Comparison of ENCODE assay signal across 8 mouse cellular contexts in the genomic region with DNA sequence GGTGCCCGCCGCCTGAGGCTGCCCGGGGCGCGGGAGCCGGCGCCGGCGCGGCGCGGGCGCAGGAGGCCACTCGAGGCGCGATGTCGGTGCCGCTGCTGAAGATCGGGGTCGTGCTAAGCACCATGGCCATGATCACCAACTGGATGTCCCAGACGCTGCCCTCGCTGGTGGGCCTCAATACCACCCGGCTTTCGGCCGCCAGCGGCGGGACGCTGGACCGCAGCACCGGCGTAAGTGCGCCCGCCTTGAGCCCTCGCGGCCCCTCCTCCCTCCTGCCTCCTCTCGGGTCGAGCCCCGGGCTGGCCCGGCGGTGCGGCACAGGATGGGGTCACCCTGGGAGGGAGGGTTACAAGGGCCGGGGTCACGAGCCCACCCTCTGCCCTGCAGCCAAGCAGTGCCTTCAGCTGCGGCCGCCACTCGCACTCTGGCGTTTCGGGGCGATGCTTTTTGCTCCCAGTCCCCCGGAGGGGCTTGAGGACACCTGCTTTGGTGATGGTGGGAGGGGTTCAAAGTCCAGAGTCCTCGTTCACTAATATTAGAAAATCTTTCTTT. TPM values are rescaled to one million over a fixed set of nuclear protein-coding genes. Genes with fewer than 3 reads are reported as not detected.
DNase-seq lines count a peak whose midpoint lies in the region; ATAC-seq and TF ChIP-seq lines count a peak whose summit lies in the region.

No protein-coding gene starts in this region.

- no peak for TF ChIP-seq POLR2A in small intestine, adult 2 months (IDR thresholded peaks at IDR 0.05; ENCODE audit: low read depth, low read length)

- H3K36me3 ChIP-seq in embryonic facial prominence, embryonic 10.5 days (replicated peaks), result no peaks in the 10 kb centered on the region; the same call in 1 of the 2 replicates
- H3K36me3 ChIP-seq in liver, embryonic 14.5 days (replicated peaks; ENCODE audit: control insufficient read depth, insufficient read depth, low read depth), result no peaks in the 10 kb centered on the region
- no peaks in the 10 kb centered on the region for H3K36me3 ChIP-seq in small intestine, adult 2 months (ENCODE audit: control insufficient read depth, insufficient read depth, low read length)

- H3K27me3 ChIP-seq in embryonic facial prominence, embryonic 10.5 days (replicated peaks; ENCODE audit: low read depth, poor library complexity, severe bottlenecking), result peaks cover 41% of the 10 kb centered on the region
- peaks cover 39% of the 10 kb centered on the region for H3K27me3 ChIP-seq in liver, embryonic 14.5 days (ENCODE audit: control insufficient read depth, insufficient read depth, low read length)
- H3K27me3 ChIP-seq in small intestine, adult 2 months (ENCODE audit: control insufficient read depth, insufficient read depth, low read length), result peaks cover 21% of the 10 kb centered on the region

- peak overlapping the region; percentile 75 for H3K4me3 ChIP-seq in embryonic facial prominence, embryonic 10.5 days
- H3K4me3 ChIP-seq in liver, embryonic 14.5 days (ENCODE audit: insufficient read depth in 1 of 2, low read depth in 2 of 2, low read length in 2 of 2), result peak overlapping the region; percentile 18 to 50
- H3K4me3 ChIP-seq in small intestine, adult 2 months (ENCODE audit: low read depth, low read length), result peak overlapping the region; percentile 67

- no peaks in the 10 kb centered on the region for H3K9me3 ChIP-seq in embryonic facial prominence, embryonic 10.5 days
- H3K9me3 ChIP-seq in liver, embryonic 14.5 days (ENCODE audit: control insufficient read depth, low read length), result no peaks in the 10 kb centered on the region

- peak overlapping the region; percentile 78 for H3K27ac ChIP-seq in embryonic facial prominence, embryonic 10.5 days (replicated peaks)
- no peak overlapping the region for H3K27ac ChIP-seq in liver, embryonic 14.5 days
- H3K27ac ChIP-seq in small intestine, adult 2 months (ENCODE audit: insufficient read depth, low read depth, low read length), result no peak overlapping the region

- peak; percentile 23 for DNase-seq in urinary bladder, postnatal 25 days (ENCODE audit: low spot score)
- DNase-seq in urinary bladder, postnatal 36 days (ENCODE audit: low spot score in 2 of 2), result no peak
- DNase-seq in embryonic facial prominence, embryonic 10.5 days (ENCODE audit: low spot score), result peak; percentile 63
- DNase-seq in heart, postnatal 36 days, result peak; percentile 32 to 38
- DNase-seq in liver, embryonic 14.5 days (ENCODE audit: low read depth in 3 of 3, low spot score in 3 of 3), result no peak
- no peak for DNase-seq in spleen, postnatal 36 days (ENCODE audit: low spot score in 2 of 2)
- no peak for DNase-seq in thymus, postnatal 10 days (ENCODE audit: low spot score in 2 of 2)

- ATAC-seq in liver, embryonic 14.5 days (ENCODE audit: insufficient read depth), result no peak

- intact Hi-C loops in heart, postnatal 36 days (cut with DNase I), result loop anchor here (2.0 kb wide), 1 partner anchor 73 kb away; no protein-coding TSS in a partner anchor

- peak overlapping the region; percentile 61 for H3K4me2 ChIP-seq in liver, embryonic 14.5 days (ENCODE audit: low read depth)

- no peak for TF ChIP-seq CTCF in liver, embryonic 14.5 days (IDR thresholded peaks at IDR 0.05; ENCODE audit: low read depth)
- no peak for TF ChIP-seq CTCF in small intestine, adult 2 months (IDR thresholded peaks at IDR 0.05; ENCODE audit: extremely low read depth, insufficient read length, insufficient replicate concordance, low read depth, low read length)

- H3K9ac ChIP-seq in liver, embryonic 14.5 days (replicated peaks), result no peak overlapping the region

- no peak for TF ChIP-seq EP300 in liver, embryonic 14.5 days (IDR thresholded peaks at IDR 0.05; ENCODE audit: low read depth)

- 3% methylated on average over 51 of the region's 51 CpGs for WGBS in embryonic facial prominence, embryonic 10.5 days
- under 1% methylated on average over 45 of the region's 51 CpGs for WGBS in liver, embryonic 14.5 days (ENCODE audit: insufficient replicate concordance)
- WGBS in small intestine, adult 2 months, result 2% methylated on average over 42 of the region's 51 CpGs

- peaks cover 29% of the 10 kb centered on the region for H3K4me1 ChIP-seq in embryonic facial prominence, embryonic 10.5 days
- 0 out of 4 replicates have a peak, but pooled peaks cover 0 to 5% of the 10 kb centered on the region in 2 experiments for H3K4me1 ChIP-seq in liver, embryonic 14.5 days (replicated peaks; ENCODE audit: control insufficient read depth in 2 of 2, insufficient read depth in 2 of 2, low read length in 1 of 2)
- peaks cover 5% of the 10 kb centered on the region; the same call in 1 of the 2 replicates for H3K4me1 ChIP-seq in small intestine, adult 2 months (ENCODE audit: control insufficient read depth, insufficient read depth, insufficient read length, low read length)

RNA-seq across cellular contexts. Expression of gene Olfm1, which starts 13.2 kb away (rescaled TPM):
- polyA plus RNA-seq in embryonic facial prominence, embryonic 10.5 days (2016; fragmentation: Nextera tagmentation; extraction: Ambion mirVana), result 16.8 and 20.4 TPM in 2 replicates
- total RNA-seq in heart, postnatal 36 days (2021), result 1 to 10 TPM; 7.1 to 9.5 TPM
- polyA plus RNA-seq in liver, embryonic 14.5 days (2012; rRNA removed), result 2.2 and 2.6 TPM in 2 replicates
- polyA plus RNA-seq in liver, embryonic 14.5 days (2014; fragmentation: Nextera tagmentation; extraction: Ambion mirVana), result 1.0 and 2.5 TPM in 2 replicates
- 6.9 and 8.9 TPM in 2 replicates for polyA plus RNA-seq in small intestine, adult 2 months (2012; rRNA removed)

Comparison
In these comparisons a context has a peak if more than half of its experiments do, and no peak if none do; other contexts are left out.
1. DNase-seq: peak in urinary bladder, postnatal 25 days (single experiment), embryonic facial prominence, embryonic 10.5 days (single experiment) and heart, postnatal 36 days (2 of 2); none in urinary bladder, postnatal 36 days (0 of 2), liver, embryonic 14.5 days (0 of 3), spleen, postnatal 36 days (0 of 2) and thymus, postnatal 10 days (0 of 2).
2. Peak in every context shown above with its lines, with median percentiles within 50 percentile points of each other: H3K4me3 ChIP-seq.